Mouse (Mus musculus) gastrocnemius, postnatal 36 days (tissue): ENCODE results near the gene Oard1. TPM values are rescaled to one million over a fixed set of nuclear protein-coding genes. Genes with fewer than 3 reads are reported as not detected.
A peak's percentile ranks its signal among the peaks of the same experiment; 100 is the strongest.

Experiments used
- DNase-seq, 2 experiments: peaks; one replicate each; pipeline ENCODE4 v3.0.0; 2022
- intact Hi-C: fragments of 180-260 bp; cut with DNase I; formaldehyde crosslinking; loops from one replicate; pipeline ENCODE4 v1.15.1; 2025
- total RNA-seq, 2 experiments: library from RNA; stranded (reverse); gene quantifications; 2 replicates each; pipeline ENCODE4 v1.2.3; 2021

The Oard1 gene
- total RNA-seq, 2 experiments from 2014 or later = 9.2 to 10.6 TPM

DNA sequence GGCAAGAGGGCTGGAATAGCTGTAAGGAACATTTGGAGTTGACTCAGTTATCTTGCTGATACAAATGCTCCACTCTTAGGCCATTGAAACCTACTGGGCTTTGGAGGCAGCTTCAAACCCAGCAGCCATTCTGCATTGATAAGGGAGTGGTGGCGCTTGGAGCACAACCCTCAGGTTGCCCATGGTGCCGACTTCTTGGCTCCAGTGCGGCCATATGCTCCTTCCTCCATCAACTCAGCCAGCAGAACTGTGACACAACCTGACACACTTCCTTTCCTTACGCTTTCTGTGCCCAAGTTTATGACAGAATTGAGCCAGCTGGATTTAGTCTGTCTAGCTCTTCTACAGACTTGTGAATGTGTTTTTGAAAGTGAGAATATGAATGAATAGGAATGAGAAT lies 2.7 kb upstream of the Oard1 start:
- DNase-seq = no peak
- intact Hi-C loops = no loop called here

DNA sequence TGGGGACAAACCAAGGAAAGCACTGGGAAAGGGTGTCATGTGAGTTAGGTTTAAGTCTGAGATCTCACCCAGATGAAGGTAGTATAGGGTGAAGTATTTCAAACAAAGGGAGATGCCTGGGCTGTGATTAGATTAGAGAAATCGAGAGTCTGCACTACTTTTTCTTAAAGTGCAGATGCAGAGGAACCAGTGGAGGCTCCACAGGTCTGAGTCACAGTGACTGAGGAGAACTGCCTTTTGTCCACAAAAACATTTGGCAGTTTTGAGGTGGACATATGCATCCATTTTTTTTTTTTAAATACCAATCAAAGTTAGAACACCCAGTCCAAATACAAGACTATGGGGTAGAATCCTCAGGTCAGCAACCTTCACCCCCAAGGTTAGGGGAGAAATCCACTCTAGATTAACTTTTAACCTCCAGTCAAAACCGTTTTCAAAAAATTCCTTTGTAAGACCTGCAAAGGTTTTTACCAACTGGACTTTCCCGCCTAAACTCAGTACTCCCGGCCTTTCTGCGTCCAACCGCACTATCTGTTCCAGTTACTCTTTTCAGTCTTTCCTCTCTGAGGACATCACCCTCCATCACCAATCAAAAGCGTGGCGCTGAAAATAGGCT lies 1.8 kb upstream of the Oard1 start:
- DNase-seq = no peak
- intact Hi-C loops = no loop called here

DNA sequence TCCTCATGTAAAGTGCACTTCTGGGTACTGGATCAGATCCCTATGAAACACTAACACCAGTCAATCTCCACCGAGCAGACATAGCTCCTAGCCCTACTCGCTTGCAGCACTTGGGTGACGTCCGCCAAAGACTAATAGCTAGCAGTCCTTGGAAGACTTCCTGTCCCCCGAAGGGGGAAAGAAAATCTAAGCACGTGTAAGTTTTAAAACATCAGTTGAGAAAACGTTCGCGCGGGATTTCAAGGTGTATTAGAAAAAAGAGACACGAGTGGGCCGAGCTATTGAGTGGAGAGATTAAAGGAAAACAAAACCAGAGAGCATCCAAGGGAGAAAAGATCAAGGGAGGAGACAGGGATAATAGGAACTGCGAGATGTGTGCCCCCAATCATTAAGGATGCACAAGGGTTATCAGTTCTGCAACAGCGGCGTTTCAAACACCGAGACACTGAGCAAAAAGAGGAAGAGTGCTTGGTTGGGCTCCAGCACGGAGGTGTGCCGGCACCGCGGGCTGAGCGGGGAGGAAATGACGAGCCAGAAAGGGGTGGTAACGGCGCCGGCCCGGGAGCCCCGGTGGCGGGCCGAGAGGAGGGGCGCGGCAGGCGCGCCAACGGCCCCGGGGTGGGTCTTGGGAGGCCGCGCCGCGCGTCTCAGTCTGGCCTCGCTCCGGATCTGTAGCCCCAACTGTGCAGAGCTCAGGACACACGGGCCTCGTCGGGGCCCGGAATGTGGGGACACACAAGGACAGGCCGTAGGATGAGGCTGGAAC lies 1.1 kb upstream of the Oard1 start:
- peak; percentile 46 to 66 for DNase-seq
- intact Hi-C loops = no loop called here

DNA sequence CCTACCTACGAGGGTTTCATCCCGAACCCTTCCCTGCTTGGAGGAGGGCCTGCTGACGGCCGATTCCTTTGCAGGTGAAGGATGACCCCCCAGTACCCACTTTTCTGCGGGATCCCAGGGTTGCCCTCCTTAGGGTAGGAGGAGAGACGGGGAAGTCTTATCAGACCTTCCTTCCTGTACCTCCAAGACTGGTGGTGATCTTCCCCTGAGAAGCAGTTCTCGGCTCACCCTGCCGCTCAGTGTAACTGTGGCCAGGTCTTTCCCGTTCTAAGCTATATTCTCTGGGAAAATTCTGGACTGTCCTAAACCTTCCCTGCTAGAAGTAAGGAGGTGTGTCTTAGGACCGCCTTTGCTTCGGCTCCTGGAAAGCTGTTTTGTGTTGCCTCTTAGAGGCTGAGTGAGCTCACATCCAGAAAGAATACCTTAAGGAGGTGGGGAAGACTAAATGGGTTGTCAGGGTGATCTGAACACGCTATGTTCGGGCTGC lies 528 bp downstream of the Oard1 start:
- intact Hi-C loops = no loop called here
- no peak for DNase-seq

DNA sequence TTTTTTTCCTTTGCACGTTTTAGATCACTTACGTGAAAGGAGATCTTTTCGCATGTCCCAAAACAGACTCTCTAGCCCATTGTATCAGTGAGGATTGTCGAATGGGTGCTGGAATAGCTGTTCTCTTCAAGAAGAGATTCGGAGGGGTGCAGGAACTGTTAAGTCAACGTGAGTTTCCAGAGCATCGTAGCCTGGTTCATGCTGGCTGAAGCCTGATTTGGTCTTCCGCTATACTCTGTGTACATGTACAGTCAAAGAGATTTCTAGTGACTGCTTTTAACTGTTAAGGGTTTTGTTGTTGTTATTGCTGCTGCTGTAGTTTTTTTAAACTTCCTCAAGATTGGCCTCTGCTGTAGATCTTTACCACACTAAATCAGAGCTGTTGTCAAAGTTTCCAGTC lies 1.4 kb downstream of the Oard1 start:
- intact Hi-C loops = no loop called here
- no peak for DNase-seq

DNA sequence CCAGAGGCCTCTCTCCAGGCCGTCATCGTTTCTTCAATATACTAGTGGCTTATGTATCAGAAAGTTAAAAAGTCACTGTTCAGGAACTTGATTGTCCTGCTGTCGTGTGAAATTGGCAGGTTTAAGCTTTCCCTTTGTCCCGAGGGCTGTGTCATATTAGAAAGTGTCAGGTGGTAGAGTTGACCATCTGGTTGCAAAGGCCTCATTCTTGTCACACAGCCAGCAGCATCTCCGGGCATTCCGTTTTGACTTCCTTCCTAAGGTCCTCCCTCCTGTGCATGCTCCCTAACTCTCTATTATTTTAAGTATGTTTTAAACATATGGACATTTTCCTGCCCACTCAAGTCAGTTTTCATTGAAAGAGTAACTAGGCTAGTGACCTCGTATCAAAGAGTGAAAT lies 6.2 kb downstream of the Oard1 start:
- DNase-seq = no peak
- intact Hi-C loops = loop anchor here (2.0 kb wide), 1 partner anchor 187 kb away; no protein-coding TSS in a partner anchor

DNA sequence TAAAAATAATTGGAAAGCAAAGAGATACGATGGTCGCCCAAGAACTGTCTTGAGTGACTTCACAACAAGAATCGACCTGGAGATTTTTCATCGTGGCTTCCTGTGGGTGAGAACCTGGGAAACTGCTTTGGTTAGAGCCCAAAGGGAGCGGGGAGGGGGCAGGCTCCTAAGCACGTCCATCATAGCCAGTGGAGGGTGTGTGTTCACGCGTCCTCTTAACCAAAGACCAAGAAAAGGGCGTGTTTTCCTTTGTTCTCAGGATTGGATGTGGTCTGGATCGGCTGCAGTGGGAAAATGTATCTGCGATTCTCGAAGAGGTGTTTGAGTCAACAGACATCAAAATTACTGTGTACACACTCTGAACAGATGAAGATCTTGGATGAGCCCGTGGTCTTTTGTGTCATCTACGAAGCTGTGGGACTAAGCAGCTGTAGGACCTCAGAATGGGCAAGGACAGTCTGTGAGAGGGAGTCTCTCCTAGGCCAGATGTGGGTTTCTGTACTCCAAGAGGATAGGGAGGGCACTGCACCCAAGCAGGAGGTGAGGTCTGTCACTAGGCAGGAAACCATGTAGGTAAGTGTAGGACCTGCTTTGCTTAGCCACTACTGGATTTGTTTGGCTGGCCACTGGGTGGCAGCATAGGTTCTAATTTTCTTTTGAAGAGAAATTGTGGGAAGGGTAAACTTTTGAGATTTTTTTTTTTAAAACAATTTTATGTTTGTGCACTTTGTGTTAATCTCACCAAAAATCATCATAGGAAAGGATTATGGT lies 6.8 kb downstream of the Oard1 start:
- peak in 1 of 2 experiments; percentile 27 for DNase-seq
- intact Hi-C loops = loop anchor here (2.0 kb wide), 1 partner anchor 186 kb away; no protein-coding TSS in a partner anchor

DNA sequence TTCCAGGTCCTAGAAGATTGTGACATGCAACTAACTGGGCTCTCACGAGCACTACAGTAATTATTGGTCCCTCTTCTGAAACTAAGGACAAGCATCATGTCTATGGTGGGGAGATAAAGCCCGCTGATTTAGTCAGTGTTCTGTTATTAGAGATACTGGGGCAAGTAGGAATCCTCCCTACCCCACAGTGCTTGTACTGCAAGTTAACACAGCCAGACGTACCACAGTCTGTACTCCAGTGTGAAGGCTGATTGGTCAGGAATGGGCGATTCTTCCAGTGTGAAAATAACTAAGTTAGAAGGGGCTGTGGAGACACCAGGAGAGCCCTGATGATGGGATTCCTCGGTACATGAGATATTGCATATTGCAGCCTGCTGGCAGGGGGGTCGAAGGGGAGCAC lies 7.7 kb downstream of the Oard1 start:
- intact Hi-C loops = loop anchor here (2.0 kb wide), 1 partner anchor 185 kb away; no protein-coding TSS in a partner anchor
- no peak for DNase-seq

DNA sequence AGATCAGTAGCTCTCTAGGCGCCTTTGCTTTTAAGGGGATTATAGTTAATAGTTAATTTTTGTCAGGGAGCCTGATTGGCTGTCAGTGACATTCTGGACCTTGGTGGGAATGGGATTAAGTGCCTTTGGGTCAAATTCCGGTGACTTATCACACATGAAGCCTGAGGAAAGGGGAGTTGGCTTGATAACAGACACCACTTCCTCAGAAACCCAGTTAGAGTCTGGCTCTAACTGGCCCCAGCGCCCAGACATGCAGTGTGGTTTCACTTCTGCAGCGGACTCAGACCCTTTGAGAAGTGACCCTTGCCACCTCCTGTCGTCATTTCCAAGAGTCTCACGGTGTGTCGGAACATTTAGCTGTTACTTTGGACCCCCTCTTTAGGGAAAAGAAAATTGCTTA lies 8.4 kb downstream of the Oard1 start:
- intact Hi-C loops = no loop called here
- no peak for DNase-seq

DNA sequence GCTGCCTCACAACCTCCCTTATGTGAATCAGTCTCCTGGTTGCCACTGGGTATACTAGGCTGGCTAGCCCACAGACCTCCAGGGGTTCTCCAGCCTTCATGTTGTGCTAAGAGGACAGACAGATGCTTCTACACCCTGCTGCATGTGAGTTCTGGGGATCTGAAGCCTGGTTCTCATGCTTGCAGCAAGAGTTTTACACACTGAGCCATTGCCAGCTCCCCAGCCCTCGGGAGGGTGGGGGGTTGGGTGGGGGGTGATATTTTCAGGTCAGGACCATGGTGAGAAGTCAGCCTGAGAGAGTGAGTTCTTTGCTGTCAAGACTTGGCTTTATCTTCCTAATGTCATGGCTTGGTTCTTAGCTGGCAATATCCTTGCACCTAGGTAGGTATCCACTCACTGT lies 9.0 kb downstream of the Oard1 start:
- intact Hi-C loops = no loop called here
- DNase-seq = no peak

DNA sequence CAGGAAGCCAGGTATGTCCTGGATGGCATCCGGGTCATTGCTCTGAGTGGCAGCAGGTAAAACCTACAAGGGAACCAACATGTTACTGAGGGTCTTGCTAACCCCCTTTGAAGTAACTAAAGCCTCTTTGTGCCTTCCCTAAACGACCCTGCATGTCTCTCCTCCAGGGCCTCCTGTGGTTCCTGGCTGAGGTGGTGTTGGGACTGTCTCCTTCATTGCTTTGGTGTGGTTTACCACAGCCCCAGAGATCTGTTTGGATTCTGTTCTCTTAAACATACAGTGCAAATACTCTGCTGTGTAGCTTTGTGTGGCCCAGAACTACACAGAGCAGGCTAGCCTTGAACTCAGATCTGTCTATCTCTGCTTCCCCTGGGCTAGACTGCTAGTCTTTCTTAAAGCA lies 9.8 kb downstream of the Oard1 start:
- intact Hi-C loops = no loop called here
- no peak for DNase-seq

DNA sequence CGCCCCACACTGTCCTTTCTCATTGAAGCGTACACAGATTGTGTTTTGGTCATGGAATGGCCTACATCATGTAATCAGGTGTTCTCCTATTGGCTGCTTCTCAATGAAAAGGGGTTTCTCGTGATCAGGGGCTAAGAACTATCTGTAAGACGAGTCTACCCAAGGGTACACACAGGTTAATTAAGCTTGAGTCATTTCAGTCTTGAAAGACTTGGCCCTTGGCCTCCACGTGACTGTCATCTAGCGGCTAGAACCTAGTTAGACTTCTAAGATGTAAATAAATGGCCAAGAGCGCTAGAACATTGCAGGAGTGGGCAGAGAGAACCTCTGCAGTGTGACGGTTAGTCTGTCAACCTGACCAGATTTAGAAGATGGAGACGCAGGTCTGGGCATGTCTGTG lies 14.4 kb downstream of the Oard1 start:
- no peak for DNase-seq
- intact Hi-C loops = no loop called here

DNA sequence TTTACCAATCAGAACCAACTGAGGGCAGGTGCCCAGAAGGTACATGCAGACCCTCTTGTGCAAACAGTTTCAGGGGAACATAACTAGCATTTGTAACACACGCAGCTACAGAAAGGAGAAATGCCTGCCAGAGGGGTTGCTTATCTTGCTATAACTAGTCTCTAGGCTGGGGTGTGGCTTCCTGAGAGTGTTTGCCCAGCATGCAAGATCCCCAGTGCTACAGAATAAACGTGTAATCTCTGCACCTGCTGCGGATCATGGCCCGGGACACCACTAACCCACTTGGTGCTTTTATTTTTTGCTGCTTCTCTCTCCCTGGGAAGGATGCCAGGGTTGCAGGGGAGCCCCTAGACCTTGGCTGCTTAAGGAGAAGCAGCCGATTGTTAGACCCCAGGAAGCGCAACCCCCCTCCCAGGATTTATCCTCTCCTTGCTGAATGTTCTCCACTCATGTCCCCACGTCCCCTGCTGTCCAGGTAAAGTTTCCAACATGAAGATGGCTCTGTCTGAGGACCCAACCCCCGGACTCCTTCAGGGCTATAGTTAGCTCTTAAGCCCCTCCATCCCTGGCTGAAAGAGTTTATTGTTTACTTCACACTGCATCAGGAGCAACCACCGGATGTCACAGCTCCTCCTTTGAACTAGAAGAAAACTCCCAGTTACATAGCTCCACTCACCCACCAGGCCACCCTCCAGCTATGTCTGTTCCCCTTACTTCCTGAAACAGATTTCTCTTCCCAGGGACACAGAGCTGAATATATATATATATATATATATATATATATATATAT lies 16.2 kb downstream of the Oard1 start:
- DNase-seq = no peak

DNA sequence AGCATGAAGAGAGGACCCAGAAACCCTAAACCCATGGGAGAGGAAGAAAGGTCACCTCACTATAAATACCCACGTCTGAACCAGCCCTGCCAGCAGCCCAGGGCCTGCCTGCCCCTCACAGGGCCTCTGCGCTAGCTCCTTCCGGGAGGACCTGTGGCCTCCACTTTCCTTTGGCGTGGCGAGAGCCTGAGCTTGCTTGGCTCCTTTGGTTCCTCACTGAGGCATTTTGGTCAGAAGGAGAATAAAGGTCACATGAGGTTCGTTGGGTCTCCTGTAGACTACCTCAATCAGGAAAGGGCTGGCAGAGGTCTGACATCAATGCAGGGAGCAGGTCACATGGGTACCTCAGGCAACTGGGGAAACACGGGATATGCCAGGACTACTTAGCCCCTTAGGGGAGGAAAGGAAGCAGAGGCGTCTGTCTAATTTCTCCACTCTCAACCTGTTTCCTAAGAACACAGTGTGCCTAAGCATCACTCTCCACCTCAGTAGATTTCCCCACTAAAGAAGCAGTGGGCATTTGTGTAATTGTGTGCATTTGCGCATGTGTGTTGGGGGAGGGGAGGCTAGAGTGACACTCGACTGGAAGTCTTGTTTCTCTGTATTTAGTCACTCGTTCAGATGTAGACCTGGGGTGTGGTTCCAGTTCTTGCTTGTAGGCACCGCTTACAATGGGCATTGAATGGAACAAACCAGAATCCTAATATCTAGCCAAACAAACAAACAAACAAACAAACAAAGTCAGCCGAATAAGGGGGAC lies 17.4 kb downstream of the Oard1 start:
- DNase-seq = no peak
- intact Hi-C loops = no loop called here

More for the DNA sequence above, 16.2 kb downstream of the Oard1 start:
- intact Hi-C loops = no loop called here

DNA sequence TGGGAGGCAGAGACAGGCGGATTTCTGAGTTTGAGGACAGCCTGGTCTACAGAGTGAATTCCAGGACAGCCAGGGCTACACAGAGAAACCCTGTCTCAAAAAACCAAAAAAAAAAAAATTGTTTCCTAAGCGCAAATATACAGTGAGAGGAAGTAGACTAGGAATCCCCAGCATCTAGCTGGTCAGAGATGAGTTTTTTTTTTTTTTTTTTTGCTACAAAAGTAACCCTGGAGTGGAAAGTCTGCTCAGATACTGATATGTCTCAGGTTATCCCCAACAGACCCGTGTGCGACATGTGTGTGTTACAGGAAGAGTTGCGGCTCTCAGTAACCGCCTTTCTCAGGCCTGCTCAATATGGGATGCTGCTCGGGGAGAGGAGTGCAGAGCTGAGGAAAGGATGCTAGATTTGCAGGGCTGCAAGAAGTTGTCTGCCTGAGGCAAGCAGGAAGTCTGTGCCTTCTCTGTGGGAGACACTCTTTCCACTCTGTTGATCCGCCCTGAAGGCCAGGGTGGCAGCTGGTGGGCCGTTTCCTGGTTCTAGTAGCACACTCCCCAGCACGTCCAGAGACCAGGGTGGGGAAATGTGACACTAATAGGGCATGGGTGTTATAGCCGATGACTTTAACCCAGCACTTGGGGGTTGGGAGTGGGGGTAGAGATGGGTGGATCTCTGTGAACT lies 18.2 kb downstream of the Oard1 start:
- no peak for DNase-seq
- intact Hi-C loops = no loop called here

DNA sequence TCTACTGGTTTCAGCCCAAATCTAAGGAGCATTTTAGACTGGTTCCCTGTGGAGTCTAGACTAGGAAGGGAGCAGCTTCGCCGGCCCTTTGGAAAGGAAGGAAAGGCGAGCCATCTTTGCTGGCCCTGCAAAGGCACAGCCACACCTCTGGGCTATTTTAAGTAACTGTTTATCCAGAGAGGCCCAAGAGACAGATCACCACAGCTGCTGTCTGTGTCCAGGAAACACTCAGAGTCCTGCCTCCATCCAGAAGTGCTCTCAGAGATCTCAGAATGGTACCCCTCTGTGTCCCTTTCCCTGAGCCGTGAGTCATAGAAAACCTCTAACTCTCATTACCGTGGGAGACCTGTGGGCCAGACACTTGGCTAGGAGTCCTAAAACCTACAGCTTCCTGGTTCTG lies 20.6 kb downstream of the Oard1 start:
- DNase-seq = no peak
- intact Hi-C loops = no loop called here

DNA sequence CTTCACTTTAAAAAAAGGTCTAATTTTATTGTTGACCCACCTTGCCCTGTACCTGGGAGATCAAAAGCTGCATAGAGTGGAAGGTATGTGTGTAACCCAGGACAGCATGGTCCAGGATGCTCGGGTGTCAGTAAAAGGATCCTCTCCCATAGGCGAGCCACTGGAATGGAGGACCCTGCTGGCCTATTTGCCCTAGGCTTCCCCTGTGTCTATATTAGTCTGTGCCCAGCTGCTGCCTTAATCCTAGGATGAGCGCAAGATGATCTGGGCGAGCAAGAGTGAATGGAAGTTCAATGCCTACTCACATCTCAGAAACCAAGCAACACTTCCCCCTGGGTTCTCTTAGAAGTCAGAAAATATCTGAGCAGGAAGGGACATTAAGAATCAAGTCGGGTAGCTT lies 21.2 kb downstream of the Oard1 start:
- intact Hi-C loops = no loop called here
- DNase-seq = no peak

DNA sequence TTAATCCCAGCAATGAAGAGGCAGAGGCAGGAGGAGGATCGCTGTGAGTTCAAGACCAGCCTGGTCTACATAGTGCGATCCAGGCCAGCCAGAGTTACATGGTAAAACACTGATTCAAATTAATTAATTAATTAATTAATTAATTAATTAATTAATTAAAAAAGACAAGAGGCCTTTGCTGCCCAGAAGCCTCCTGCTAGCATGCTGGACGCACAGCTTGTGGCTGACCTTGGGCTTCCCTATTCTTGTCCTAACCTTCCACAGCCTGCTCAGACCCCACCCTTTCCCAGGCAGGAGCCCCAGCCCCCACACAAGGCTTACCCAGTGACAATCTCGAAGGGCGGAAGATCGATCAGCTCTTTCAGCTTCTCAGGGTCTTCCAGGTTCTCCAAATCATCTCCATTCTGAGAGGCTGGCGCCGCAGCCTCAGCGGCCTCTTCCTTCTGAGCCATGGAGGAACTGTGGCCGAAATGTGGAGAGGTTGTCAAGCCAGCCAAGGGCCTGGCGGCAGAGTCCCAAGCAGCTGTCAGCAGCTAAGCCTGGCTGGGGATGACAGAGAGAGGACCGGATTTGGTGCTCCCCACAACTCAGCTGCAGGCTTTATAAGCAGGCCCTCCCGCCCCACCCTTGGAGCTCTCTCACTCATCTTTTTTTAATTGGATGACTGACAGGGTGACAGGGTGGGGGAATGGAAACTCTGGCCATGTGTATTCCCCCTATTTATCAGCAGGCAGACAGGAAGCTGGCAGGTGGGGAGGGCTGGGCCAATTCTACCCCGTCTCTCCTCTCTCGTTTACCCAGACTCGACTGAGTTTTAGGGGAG lies 22.6 kb downstream of the Oard1 start, which contains the start of gene Apobec2:
Gene Apobec2, minus strand, starts transcription at position 773 of the 823 bp plus-strand sequence.
- intact Hi-C loops = no loop called here
- peak in 1 of 2 experiments; percentile 35 for DNase-seq
